Mouse (Mus musculus): ENCODE results near the gene Zfp148. TPM values are rescaled to one million over a fixed set of nuclear protein-coding genes. Genes with fewer than 3 reads are reported as not detected.
"Not testable (repeated sequence)": the region's sequence is repeated elsewhere in the genome, so short reads cannot be mapped to it uniquely, and the experiment has no call there.

Gene Zfp148
- polyA plus RNA-seq, 1 experiment from 2014 or later, result 62.3 TPM

DNA sequence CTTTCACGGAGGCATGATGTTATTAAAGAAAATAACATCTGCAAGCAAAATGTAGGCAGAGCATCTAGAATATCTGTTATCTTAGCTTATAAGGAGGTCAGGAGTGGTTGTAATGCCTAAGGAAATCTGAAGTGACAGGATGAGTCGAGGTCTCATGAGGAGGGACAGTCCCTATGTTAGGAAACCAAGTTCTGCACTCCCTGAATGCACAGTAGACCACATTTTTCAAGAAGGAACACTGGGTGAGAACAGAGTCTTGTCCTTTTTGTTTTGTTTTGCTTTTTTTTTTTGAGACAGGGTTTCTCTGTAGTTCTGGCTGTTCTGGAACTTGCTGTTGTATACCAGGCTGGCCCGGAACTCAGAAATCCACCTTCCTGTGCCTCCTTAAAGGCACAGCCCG, 1.7 kb downstream of the Zfp148 start:
- WGBS, result 40% methylated on average over 4 of the region's 4 CpGs
- Histone ChIP-seq H3K9ac (peak overlapping the region; percentile 97), H3K36me3 (no peaks in the 10 kb centered on the region), H3K4me3 (peak overlapping the region; percentile 89), H3K4me2 (peak overlapping the region; percentile 93), H3K4me1 (peaks cover 16% of the 10 kb centered on the region), H3K9me3 (no peaks in the 10 kb centered on the region), H3K27ac (0 out of 2 replicates have a peak overlapping the region, but pooled peaks have one; percentile 96), H3K27me3 (no peaks in the 10 kb centered on the region)
- no peak for ATAC-seq (ENCODE audit: insufficient number of reproducible peaks, insufficient read depth, low FRiP score, low TSS enrichment, low read depth)

DNA sequence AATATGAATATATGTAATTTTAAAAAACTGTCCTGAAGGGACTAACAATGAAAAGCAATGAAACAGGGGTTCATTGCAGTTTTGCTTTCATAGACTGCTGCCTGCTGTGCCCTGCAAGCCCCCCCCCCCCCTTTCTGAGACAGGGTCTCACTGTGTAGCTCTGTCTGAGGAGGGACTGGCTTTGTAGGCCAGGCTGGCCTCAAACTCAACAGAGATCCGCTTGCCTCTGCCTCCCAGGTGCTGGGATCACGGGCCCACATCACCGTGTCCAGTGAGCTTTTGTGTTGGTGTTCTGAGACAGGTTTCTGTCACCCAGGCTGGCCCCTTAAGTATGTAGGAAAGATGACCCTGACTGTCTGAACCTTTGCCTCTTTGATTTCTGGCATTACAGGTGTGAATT, 2.9 kb downstream of the Zfp148 start:
- Histone ChIP-seq H3K9ac (no peak overlapping the region), H3K9me3 (no peaks in the 10 kb centered on the region), H3K27me3 (no peaks in the 10 kb centered on the region), H3K27ac (no peak overlapping the region), H3K36me3 (no peaks in the 10 kb centered on the region), H3K4me3 (no peak overlapping the region), H3K4me2 (no peak overlapping the region), H3K4me1 (peaks cover 16% of the 10 kb centered on the region)
- no peak for ATAC-seq (ENCODE audit: insufficient number of reproducible peaks, insufficient read depth, low FRiP score, low TSS enrichment, low read depth)
- 96% methylated on average over 3 of the region's 3 CpGs for WGBS

DNA sequence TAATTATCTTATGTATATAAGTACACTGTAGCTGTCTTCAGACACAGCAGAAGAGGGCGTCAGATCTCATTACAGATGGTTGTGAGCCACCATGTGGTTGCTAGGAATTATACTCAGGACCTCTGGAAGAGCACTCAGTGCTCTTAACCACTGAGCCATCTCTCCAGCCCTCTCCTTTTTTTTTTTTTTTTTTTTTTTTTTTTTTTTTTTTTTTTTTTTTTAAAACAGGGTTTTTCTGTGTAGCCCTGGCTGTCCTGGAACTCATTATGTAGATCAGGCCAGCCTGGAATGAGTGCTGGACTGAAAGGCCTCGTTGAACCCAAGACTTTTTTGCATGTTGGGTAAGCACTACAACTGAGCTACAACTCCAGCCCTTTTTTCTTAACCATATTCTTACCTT, 3.4 kb downstream of the Zfp148 start:
- H3K9me3 ChIP-seq; H3K4me3 ChIP-seq; H3K9ac ChIP-seq; H3K27ac ChIP-seq; H3K4me2 ChIP-seq; H3K27me3 ChIP-seq; ATAC-seq (ENCODE audit: insufficient number of reproducible peaks, insufficient read depth, low FRiP score, low TSS enrichment, low read depth); H3K36me3 ChIP-seq: not testable (repeated sequence)
- peaks cover 16% of the 10 kb centered on the region for H3K4me1 ChIP-seq
- 68% methylated on average over 2 of the region's 2 CpGs for WGBS

DNA sequence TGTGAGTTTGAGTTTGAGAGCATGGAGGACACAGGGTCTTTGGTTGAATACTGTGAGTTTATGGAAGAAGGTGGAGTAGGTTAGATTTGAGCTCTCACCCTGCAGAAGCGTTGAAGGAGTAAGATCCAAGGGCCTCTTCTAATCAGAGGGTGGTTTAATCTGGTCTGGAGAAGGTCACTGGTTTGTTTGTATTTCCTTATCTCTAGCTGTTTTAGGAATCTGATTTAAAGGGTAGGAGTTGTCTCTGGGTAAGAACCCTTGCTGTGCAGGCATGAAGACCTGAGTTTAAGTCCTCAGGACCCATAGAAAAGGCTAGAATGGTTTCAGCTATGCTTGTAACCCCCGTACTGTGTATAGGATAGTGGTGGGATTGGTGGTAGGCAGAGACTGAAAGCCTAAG, 6.4 kb downstream of the Zfp148 start:
- 94% methylated on average over 2 of the region's 2 CpGs for WGBS
- Histone ChIP-seq H3K9me3 (no peaks in the 10 kb centered on the region), H3K27ac (no peak overlapping the region), H3K27me3 (no peaks in the 10 kb centered on the region), H3K4me3 (no peak overlapping the region), H3K4me2 (no peak overlapping the region), H3K36me3 (no peaks in the 10 kb centered on the region), H3K9ac (no peak overlapping the region), H3K4me1 (peaks cover 7% of the 10 kb centered on the region)
- no peak for ATAC-seq (ENCODE audit: insufficient number of reproducible peaks, insufficient read depth, low FRiP score, low TSS enrichment, low read depth)

DNA sequence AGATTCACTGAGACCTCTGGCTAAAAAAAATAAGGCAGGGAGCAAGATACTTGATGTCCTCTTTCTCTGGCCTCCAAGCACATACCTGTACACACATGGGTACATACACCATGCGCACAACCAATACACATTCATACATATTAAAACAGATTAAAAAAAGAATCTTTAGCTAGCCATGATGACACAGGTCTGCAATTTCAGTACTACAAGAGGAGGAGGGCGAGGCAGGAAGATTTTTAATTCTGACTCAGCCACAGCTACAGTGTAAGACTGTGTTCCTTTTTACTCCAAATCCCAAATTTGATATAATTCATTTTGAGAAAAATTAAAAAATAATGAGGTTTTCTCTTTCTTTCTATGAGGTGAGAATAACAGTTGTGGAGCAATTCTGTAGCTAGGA, 6.8 kb downstream of the Zfp148 start:
- Histone ChIP-seq H3K9ac (no peak overlapping the region), H3K27me3 (no peaks in the 10 kb centered on the region), H3K4me3 (no peak overlapping the region), H3K27ac (no peak overlapping the region), H3K9me3 (no peaks in the 10 kb centered on the region), H3K4me2 (no peak overlapping the region), H3K36me3 (no peaks in the 10 kb centered on the region), H3K4me1 (peaks cover 3% of the 10 kb centered on the region)
- ATAC-seq (ENCODE audit: insufficient number of reproducible peaks, insufficient read depth, low FRiP score, low TSS enrichment, low read depth), result no peak
- over 99% methylated on average over 2 of the region's 2 CpGs for WGBS

DNA sequence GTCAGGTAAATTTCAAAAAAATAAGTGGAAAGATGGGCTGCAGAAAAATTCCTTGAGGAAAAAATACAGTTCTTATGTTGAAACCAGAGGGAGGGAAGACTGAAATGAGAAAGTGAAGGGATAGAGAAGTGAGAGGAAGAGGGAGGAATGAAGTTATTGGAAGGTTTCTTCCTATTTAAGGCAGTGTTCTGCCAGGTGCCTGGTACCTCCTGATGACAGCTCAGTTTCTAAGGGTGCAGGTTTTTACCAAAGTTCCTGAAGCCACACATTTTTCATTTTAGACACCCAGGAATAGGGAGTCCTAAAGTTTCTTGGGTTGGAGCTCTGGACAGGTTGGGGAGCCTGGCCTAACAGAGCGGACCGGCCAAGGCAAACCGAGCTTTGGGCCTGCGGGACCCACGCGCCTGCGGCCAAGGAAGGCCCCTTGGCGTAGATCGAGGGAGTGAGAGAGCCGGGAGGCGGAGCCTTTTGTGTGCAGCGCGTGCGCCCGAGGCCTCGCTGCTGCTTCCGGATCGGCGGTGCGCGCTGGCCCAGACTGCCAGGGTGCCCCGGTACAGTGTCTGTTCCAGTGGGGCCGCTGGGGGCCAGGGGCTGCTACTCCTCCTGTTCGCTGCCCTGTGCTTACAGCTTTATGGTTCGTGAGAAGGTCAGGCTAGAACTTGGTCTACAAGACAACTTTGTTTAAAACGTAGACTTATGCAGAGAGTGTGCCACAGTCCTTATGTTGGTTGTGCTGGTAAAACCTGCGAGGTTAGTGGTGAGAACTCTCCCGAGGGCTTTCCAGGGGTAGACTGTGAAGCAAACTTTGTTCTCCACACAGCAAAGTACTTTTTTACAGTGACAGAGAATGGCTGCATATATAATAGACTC, 19.5 kb downstream of the Zfp148 start:
- H3K27me3 ChIP-seq, result no peaks in the 10 kb centered on the region
- peak overlapping the region; percentile 71 for H3K9ac ChIP-seq
- peak overlapping the region; percentile 50 for H3K4me3 ChIP-seq
- H3K36me3 ChIP-seq, result no peaks in the 10 kb centered on the region
- H3K4me1 ChIP-seq, result peaks cover 24% of the 10 kb centered on the region
- H3K27ac ChIP-seq, result peak overlapping the region; percentile 48
- H3K4me2 ChIP-seq, result peak overlapping the region; percentile 87
- 0 out of 2 replicates have a peak, but pooled peaks have one; percentile 37 for ATAC-seq (ENCODE audit: insufficient number of reproducible peaks, insufficient read depth, low FRiP score, low TSS enrichment, low read depth)
- no peaks in the 10 kb centered on the region for H3K9me3 ChIP-seq
- WGBS, result under 1% methylated on average over 28 of the region's 28 CpGs

DNA sequence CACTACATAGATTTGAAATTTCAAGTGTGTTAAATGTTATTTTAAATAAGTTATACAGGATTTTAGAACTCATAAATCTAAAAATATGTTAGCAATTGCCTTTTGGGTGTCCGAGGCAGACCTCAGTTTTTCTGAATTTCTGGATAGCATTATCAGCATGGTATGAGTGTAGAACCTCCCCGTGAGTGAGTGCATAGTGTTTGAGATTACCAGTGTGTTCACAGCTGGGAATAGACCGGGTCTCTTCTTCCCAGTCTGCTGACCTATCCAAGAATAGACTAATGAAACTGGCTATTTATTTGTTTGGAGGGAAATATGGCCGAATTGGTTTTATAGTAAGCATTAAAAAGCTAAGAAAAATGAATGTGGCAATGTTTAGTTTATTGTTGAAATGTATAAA, 20.3 kb downstream of the Zfp148 start:
- Histone ChIP-seq H3K27ac (no peak overlapping the region), H3K4me1 (peaks cover 24% of the 10 kb centered on the region), H3K4me2 (no peak overlapping the region), H3K27me3 (no peaks in the 10 kb centered on the region), H3K4me3 (no peak overlapping the region), H3K9ac (no peak overlapping the region), H3K36me3 (no peaks in the 10 kb centered on the region), H3K9me3 (no peaks in the 10 kb centered on the region)
- ATAC-seq (ENCODE audit: insufficient number of reproducible peaks, insufficient read depth, low FRiP score, low TSS enrichment, low read depth), result no peak
- 62% methylated on average over 4 of the region's 4 CpGs for WGBS

DNA sequence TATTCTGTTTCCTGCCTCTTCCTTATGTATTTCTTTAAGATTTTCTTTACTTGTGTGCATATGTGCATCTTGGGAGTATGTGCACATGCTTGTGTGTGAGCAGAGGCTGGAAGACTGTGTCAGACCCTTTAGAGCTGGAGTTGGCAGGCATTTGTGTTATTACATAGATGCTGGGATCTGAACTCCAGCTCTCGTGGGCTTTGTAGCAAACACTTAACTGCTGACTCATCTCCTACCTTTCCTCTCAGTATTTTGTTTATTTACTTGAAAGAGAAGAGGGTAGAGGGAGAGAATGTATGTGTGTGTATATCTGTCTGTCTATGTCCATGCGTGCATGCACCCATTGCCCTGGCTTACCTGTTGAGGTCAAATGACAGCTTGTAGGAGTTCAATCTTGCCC, 22.6 kb downstream of the Zfp148 start:
- ATAC-seq (ENCODE audit: insufficient number of reproducible peaks, insufficient read depth, low FRiP score, low TSS enrichment, low read depth), result no peak
- WGBS, result 90% methylated on average over 2 of the region's 2 CpGs
- H3K4me1 ChIP-seq, result peaks cover 24% of the 10 kb centered on the region
- no peak overlapping the region for H3K9ac ChIP-seq
- no peak overlapping the region for H3K4me3 ChIP-seq
- H3K4me2 ChIP-seq, result no peak overlapping the region
- no peak overlapping the region for H3K27ac ChIP-seq
- no peaks in the 10 kb centered on the region for H3K9me3 ChIP-seq
- no peaks in the 10 kb centered on the region for H3K36me3 ChIP-seq
- no peaks in the 10 kb centered on the region for H3K27me3 ChIP-seq

DNA sequence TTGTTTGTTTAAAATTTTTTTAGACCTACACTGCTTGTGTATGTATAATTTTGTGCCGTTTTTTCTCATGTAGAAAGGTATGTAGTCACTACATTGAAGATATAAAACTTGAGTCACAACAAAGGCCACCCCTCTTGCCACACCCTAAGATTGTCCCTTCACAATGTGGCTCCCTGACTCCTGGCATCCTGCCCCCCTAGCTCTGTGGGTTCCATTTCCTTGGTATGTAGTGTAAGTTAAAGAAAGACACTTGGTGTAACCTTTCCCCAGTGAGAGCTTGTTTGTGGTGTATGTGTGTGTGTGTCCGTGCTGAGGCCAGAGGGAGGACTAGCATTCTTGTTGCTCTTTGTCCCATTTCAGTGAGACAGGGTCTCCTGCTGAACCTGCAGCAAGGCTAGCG, 23.4 kb downstream of the Zfp148 start:
- Histone ChIP-seq H3K9me3 (no peaks in the 10 kb centered on the region), H3K27ac (no peak overlapping the region), H3K36me3 (no peaks in the 10 kb centered on the region), H3K4me1 (peaks cover 24% of the 10 kb centered on the region), H3K4me3 (no peak overlapping the region), H3K9ac (no peak overlapping the region), H3K4me2 (no peak overlapping the region), H3K27me3 (no peaks in the 10 kb centered on the region)
- WGBS, result 89% methylated on average over 3 of the region's 3 CpGs
- ATAC-seq (ENCODE audit: insufficient number of reproducible peaks, insufficient read depth, low FRiP score, low TSS enrichment, low read depth), result no peak

DNA sequence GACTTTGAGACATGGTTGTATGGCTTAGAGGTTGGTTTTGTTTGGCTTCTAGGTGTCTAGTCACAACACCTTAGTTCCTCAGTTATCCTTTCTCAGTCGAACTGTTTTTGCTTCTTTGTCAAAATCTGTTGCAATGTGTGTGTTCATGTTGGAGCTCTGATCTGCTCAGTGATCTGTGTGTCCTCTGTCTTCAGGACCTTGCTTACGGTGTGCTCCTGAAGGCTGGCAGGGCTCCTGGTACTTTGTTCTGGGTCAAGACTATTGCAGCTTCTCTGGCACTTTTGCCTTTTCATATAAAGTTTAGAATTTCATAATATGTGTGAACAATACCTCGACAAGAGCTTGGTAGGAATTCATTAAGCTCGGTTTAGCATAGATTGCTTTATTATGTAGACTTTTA, 24.9 kb downstream of the Zfp148 start:
- 75% methylated on average over 4 of the region's 4 CpGs for WGBS

DNA sequence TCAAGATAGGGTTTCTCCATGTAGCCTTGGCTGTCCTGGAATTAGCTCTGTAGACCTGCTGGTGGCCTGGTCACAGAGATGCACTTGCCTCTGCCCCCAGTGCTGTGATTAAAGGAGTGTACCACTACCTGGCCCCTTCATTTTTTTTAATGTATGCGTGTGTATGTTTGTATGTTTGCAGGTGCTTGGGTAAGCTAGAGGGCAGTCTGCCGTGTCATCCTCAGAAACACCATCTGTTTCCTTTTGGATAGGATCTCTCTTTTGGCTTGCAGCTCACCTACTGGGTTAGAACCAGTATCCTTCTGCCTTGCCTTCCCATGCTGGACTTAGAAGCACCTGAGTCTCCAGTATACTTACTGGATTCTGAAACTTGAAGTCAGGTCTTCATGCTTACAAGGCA, 29.5 kb downstream of the Zfp148 start:
- Histone ChIP-seq H3K9me3 (no peaks in the 10 kb centered on the region), H3K4me3 (no peak overlapping the region), H3K27me3 (no peaks in the 10 kb centered on the region), H3K4me2 (no peak overlapping the region), H3K9ac (no peak overlapping the region), H3K27ac (no peak overlapping the region), H3K36me3 (no peaks in the 10 kb centered on the region), H3K4me1 (peaks cover 19% of the 10 kb centered on the region)
- ATAC-seq (ENCODE audit: insufficient number of reproducible peaks, insufficient read depth, low FRiP score, low TSS enrichment, low read depth), result no peak
- WGBS, result 90% methylated on average over 2 of the region's 2 CpGs

More for the DNA sequence above, 24.9 kb downstream of the Zfp148 start:
- H3K9me3 ChIP-seq, result no peaks in the 10 kb centered on the region
- no peak for ATAC-seq (ENCODE audit: insufficient number of reproducible peaks, insufficient read depth, low FRiP score, low TSS enrichment, low read depth)
- H3K27me3 ChIP-seq, result no peaks in the 10 kb centered on the region
- H3K9ac ChIP-seq, result no peak overlapping the region
- no peak overlapping the region for H3K4me2 ChIP-seq
- no peak overlapping the region for H3K4me3 ChIP-seq
- no peak overlapping the region for H3K27ac ChIP-seq
- H3K4me1 ChIP-seq, result peaks cover 21% of the 10 kb centered on the region
- H3K36me3 ChIP-seq, result no peaks in the 10 kb centered on the region

DNA sequence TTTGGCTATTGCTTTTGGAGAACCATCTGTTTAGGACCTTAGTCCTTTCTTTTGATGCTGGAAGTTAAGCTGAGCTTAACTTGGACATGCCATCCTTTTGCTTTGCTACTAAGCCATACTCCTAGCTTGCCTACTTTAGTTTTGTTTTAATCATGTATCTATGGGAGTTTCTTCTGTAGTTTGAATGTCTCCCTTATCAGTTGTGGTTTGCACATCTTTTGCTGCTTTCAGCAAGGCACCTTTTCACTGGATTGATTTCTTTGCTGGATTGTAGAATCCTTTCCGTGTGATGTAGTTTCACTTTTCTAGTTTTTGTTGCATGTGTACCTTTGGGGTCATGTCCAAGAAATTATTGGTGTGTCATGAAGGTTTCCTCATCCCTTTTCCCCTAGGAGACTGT, 30.0 kb downstream of the Zfp148 start:
- Histone ChIP-seq H3K4me2 (no peak overlapping the region), H3K4me3 (no peak overlapping the region), H3K9me3 (no peaks in the 10 kb centered on the region), H3K9ac (no peak overlapping the region), H3K27ac (no peak overlapping the region), H3K4me1 (peaks cover 24% of the 10 kb centered on the region), H3K27me3 (no peaks in the 10 kb centered on the region), H3K36me3 (no peaks in the 10 kb centered on the region)
- 80% methylated on average over 1 of the region's 1 CpGs for WGBS
- no peak for ATAC-seq (ENCODE audit: insufficient number of reproducible peaks, insufficient read depth, low FRiP score, low TSS enrichment, low read depth)

All from embryonic facial prominence, embryonic 13.5 days (tissue).